7 mouse cellular contexts compared by ENCODE assay signal in the genomic region with DNA sequence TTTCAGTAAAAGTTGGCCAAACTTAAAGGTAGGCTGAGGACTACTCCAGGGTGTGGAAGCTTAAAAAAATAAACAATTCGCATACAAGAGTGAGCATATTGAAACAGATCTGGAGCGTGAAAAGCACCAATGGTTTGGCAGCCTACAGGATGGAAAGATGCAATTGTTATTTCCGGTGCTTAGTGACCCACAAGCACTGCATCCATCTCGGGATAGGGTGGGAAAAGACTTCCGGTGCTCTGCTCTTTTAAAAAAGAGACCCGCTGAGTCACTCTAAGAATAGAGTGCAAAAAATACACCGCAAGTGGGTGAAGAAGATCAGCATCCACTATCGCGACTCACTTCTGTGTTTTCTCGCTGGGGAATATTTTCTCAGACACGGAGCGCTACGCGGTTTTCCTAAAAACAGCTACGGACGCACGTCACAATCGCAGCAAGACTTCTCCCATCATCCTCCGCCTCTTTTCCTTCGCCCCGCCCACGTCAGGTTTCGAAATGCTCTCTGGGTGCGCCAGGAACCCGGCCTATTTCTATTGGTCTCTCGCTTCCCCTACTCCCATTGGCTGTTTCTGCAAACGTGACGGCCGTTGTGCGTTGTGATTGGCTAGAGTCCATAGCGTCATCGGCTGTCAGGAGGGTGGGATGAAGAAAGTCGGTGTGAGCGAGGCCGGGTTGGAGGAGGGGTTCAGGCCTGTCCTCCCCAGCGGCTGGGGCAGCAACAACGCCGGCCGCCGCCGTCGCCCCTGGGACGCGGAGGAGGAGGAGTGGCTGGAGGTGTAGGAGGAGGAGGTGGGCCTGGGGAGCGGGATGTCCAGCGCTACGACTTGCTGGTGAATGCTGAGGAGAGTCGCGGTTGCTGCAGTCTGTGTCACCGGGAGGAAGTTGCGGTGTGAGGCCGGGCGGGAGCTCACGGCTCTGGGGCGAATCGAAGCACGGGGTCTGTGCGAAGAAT. TPM values are rescaled to one million over a fixed set of nuclear protein-coding genes. Genes with fewer than 3 reads are reported as not detected.
DNase-seq lines count a peak whose midpoint lies in the region; ATAC-seq lines count a peak whose summit lies in the region.

A gene (plus strand): TSS at position 657 of the 952 bp plus-strand sequence.

- H3K9ac ChIP-seq in intestine, embryonic 16.5 days (ENCODE audit: low read depth, low read length) = peak within 1 kb of the TSS; percentile 84
- peak within 1 kb of the TSS; percentile 81 for H3K9ac ChIP-seq in midbrain, embryonic 11.5 days (ENCODE audit: low read length)

- peak within 1 kb of the TSS; percentile 95 for H3K27ac ChIP-seq in intestine, embryonic 16.5 days (ENCODE audit: low read length)
- peak within 1 kb of the TSS; percentile 71 for H3K27ac ChIP-seq in midbrain, embryonic 11.5 days (ENCODE audit: low read depth, low read length)

- no peaks in the 10 kb centered on the region for H3K9me3 ChIP-seq in intestine, embryonic 16.5 days (ENCODE audit: control insufficient read depth, low read length)
- no peaks in the 10 kb centered on the region for H3K9me3 ChIP-seq in midbrain, embryonic 11.5 days (ENCODE audit: control insufficient read depth, low read length)

- H3K36me3 ChIP-seq in intestine, embryonic 16.5 days (ENCODE audit: control insufficient read depth, insufficient read depth, low read length) = no peaks in the 10 kb centered on the region
- H3K36me3 ChIP-seq in midbrain, embryonic 11.5 days (ENCODE audit: control insufficient read depth, insufficient read depth, low read length) = no peaks in the 10 kb centered on the region

- H3K4me2 ChIP-seq in intestine, embryonic 16.5 days (ENCODE audit: low read depth, low read length) = peak within 1 kb of the TSS; percentile 69
- peak within 1 kb of the TSS; percentile 87 for H3K4me2 ChIP-seq in midbrain, embryonic 11.5 days

- peak within 1 kb of the TSS; percentile 87 for H3K4me3 ChIP-seq in intestine, embryonic 16.5 days (ENCODE audit: low read length)
- H3K4me3 ChIP-seq in midbrain, embryonic 11.5 days (ENCODE audit: low read depth, low read length) = peak within 1 kb of the TSS; percentile 86

- WGBS in intestine, embryonic 16.5 days = under 1% methylated on average over 58 of the region's 58 CpGs
- under 1% methylated on average over 58 of the region's 58 CpGs for WGBS in midbrain, embryonic 11.5 days

- ATAC-seq in intestine, embryonic 16.5 days = peak; percentile 99
- ATAC-seq in midbrain, embryonic 11.5 days (ENCODE audit: low FRiP score) = peak; percentile 100

- H3K4me1 ChIP-seq in intestine, embryonic 16.5 days (ENCODE audit: control insufficient read depth, insufficient read depth, low read length) = peaks cover 3% of the 10 kb centered on the region; the same call in 1 of the 2 replicates
- peaks cover 15% of the 10 kb centered on the region for H3K4me1 ChIP-seq in midbrain, embryonic 11.5 days (ENCODE audit: control insufficient read depth, insufficient read depth, low read length)

- DNase-seq in adrenal gland, adult 8-10 months = peak; percentile 100
- DNase-seq in embryo, embryonic 9.5 days (ENCODE audit: extremely low spot score) = peak; percentile 98
- peak; percentile 92 to 97 for DNase-seq in gastrocnemius, postnatal 4 days (ENCODE audit: low spot score in 2 of 2)
- DNase-seq in left cerebral cortex, postnatal 36 days (ENCODE audit: low spot score in 2 of 2) = peak; percentile 99 to 100
- peak; percentile 99 for DNase-seq in midbrain, embryonic 11.5 days (ENCODE audit: low spot score, missing footprints)
- DNase-seq in skeletal muscle tissue, adult 2 months (ENCODE audit: low read depth, low spot score) = peak; percentile 99

- no peaks in the 10 kb centered on the region for H3K27me3 ChIP-seq in intestine, embryonic 16.5 days (replicated peaks; ENCODE audit: control insufficient read depth, insufficient read depth, low read length)
- H3K27me3 ChIP-seq in midbrain, embryonic 11.5 days (ENCODE audit: control insufficient read depth, insufficient read depth, low read length) = no peaks in the 10 kb centered on the region

- intact Hi-C loops in left cerebral cortex, postnatal 36 days (cut with DNase I) = no loop called here

RNA-seq across cellular contexts. Expression of the gene that starts here (rescaled TPM):
- 100 to 1,000 TPM; 109 to 148 (median 123) TPM for total RNA-seq in adrenal gland, adult 8-10 months (2022)
- 10 to 100 TPM; 95.5 to 98.8 TPM for total RNA-seq in gastrocnemius, postnatal 4 days (2021)
- 45.6 and 46.3 TPM in 2 replicates for polyA plus RNA-seq in intestine, embryonic 16.5 days (2015; fragmentation: Nextera tagmentation; extraction: Ambion mirVana)
- total RNA-seq in left cerebral cortex, postnatal 36 days (2021) = 100 to 1,000 TPM; 105 to 139 TPM
- 65.6 and 70.8 TPM in 2 replicates for polyA plus RNA-seq in midbrain, embryonic 11.5 days (2014; fragmentation: Nextera tagmentation; extraction: Ambion mirVana)

Comparison
In these comparisons a context has a peak if more than half of its experiments do, and no peak if none do; other contexts are left out.
1. Peak in every context shown above with its lines: DNase-seq, ATAC-seq, H3K4me3 ChIP-seq and H3K27ac ChIP-seq.